Mouse (Mus musculus) erythroblast, embryonic 14.5 days (primary cell): ENCODE measurements around the gene Gm28048.

ENCODE experiments used
- GATA1 ChIP-seq: IDR thresholded peaks from 2 replicates; pipeline ENCODE4 v1.6.1; 2012; ENCODE audit warnings: low read length, inconsistent platforms, mixed read lengths
- TAL1 ChIP-seq: IDR thresholded peaks from 3 replicates; pipeline ENCODE4 v1.6.1; 2012; ENCODE audit warnings: low read length, inconsistent platforms, mixed read lengths

GRCm38 (mm10) chr11:22882926-22883325 is 99.0 kb downstream of the Gm28048 start:
- TF ChIP-seq GATA1 (no peak), TAL1 (no peak)
